Mouse (Mus musculus) embryonic facial prominence, embryonic 11.5 days (tissue): ENCODE data around the gene Il1r1. TPM values are rescaled to one million over a fixed set of nuclear protein-coding genes. Genes with fewer than 3 reads are reported as not detected.

Experiments used
- ATAC-seq: fragments of 200-750 bp; cut with Nextera tagmentation; replicated peaks from 2 replicates; pipeline ENCODE4 v1.8.0; 2017; ENCODE audit warnings: low read depth; ENCODE audit not compliant: insufficient number of reproducible peaks, low FRiP score, low TSS enrichment
- DNase-seq: peaks from one replicate; pipeline ENCODE4 v3.0.0-alpha.2; 2015; ENCODE audit warnings: low spot score
- H3K27ac ChIP-seq: fragments of 300-500 bp; sonication (generic); replicated peaks from 2 replicates; pipeline ENCODE4 v1.5.1; 2014; ENCODE audit warnings: mild to moderate bottlenecking, low read depth, low read length, control low read depth
- H3K27me3 ChIP-seq: fragments of 300-500 bp; sonication (generic); 2 replicates; pipeline ENCODE4 v1.6.1; 2014; ENCODE audit warnings: mild to moderate bottlenecking, low read length, moderate library complexity, mixed read lengths; ENCODE audit not compliant: control insufficient read depth, insufficient read depth
- H3K36me3 ChIP-seq: fragments of 300-500 bp; sonication (generic); replicated peaks from 2 replicates; pipeline ENCODE4 v1.6.1; 2014; ENCODE audit warnings: low read depth, mild to moderate bottlenecking, low read length, moderate library complexity, mixed read lengths; ENCODE audit not compliant: control insufficient read depth, insufficient read depth
- H3K4me1 ChIP-seq: fragments of 300-500 bp; sonication (generic); 2 replicates; pipeline ENCODE4 v1.6.1; 2014; ENCODE audit warnings: low read length, mixed read lengths; ENCODE audit not compliant: control insufficient read depth, insufficient read depth
- H3K4me2 ChIP-seq: fragments of 300-500 bp; sonication (generic); 2 replicates; pipeline ENCODE4 v1.6.1; 2014; ENCODE audit warnings: low read depth, mild to moderate bottlenecking, control low read depth, low read length, moderate library complexity
- H3K4me3 ChIP-seq: fragments of 300-500 bp; sonication (generic); 2 replicates; pipeline ENCODE4 v1.5.1; 2014; ENCODE audit warnings: low read depth, low read length, control low read depth
- H3K9ac ChIP-seq: fragments of 300-500 bp; sonication (generic); replicated peaks from 2 replicates; pipeline ENCODE4 v1.6.1; 2014; ENCODE audit warnings: mild to moderate bottlenecking, control low read depth, low read length
- H3K9me3 ChIP-seq: fragments of 300-500 bp; sonication (generic); replicated peaks from 2 replicates; pipeline ENCODE4 v1.6.1; 2016; ENCODE audit warnings: mild to moderate bottlenecking, low read length, inconsistent platforms, mixed read lengths; ENCODE audit not compliant: control insufficient read depth
- WGBS: fragments of 180-500 bp; shearing (Covaris S2); extraction: QIAGEN DNeasy Blood & Tissue Kit; methylation state at CpG from one replicate; pipeline ENCODE4 v1.1.7; 2014; 5-methylcytosine and 5-hydroxymethylcytosine counted together
- polyA plus RNA-seq: library from polyadenylated mRNA; unstranded; fragments of >200 nt; fragmentation: Nextera tagmentation; extraction: Ambion mirVana; gene quantifications from 2 replicates; pipeline ENCODE4 v1.2.1, GENCODE M21; 2014

Il1r1 gene
- polyA plus RNA-seq, 1 experiment from 2014 or later: 1.00 TPM

GRCm38 (mm10) chr1:40311625-40312024, 86.7 kb downstream of the Il1r1 start:
- DNase-seq: no peak
- no peak overlapping the region for H3K4me3 ChIP-seq
- no peak overlapping the region for H3K4me2 ChIP-seq
- no peak overlapping the region for H3K9ac ChIP-seq
- no peaks in the 10 kb centered on the region for H3K36me3 ChIP-seq
- WGBS: 79% methylated on average over 2 of the region's 2 CpGs
- no peaks in the 10 kb centered on the region for H3K27me3 ChIP-seq
- H3K9me3 ChIP-seq: no peaks in the 10 kb centered on the region
- H3K27ac ChIP-seq: no peak overlapping the region
- ATAC-seq: no peak
- H3K4me1 ChIP-seq: no peaks in the 10 kb centered on the region

GRCm38 (mm10) chr1:40314016-40314415, 89.1 kb downstream of the Il1r1 start:
- Histone ChIP-seq H3K4me1 (no peaks in the 10 kb centered on the region), H3K27ac (no peak overlapping the region), H3K9me3 (no peaks in the 10 kb centered on the region), H3K27me3 (no peaks in the 10 kb centered on the region), H3K4me2 (no peak overlapping the region), H3K9ac (no peak overlapping the region), H3K36me3 (no peaks in the 10 kb centered on the region), H3K4me3 (no peak overlapping the region)
- DNase-seq (no peak), ATAC-seq (no peak)
- WGBS: 72% methylated on average over 12 of the region's 12 CpGs

GRCm38 (mm10) chr1:40317657-40318056, 92.8 kb downstream of the Il1r1 start:
- H3K4me3 ChIP-seq: no peak overlapping the region
- no peak for DNase-seq
- H3K9me3 ChIP-seq: no peaks in the 10 kb centered on the region
- no peaks in the 10 kb centered on the region for H3K36me3 ChIP-seq
- no peak for ATAC-seq
- no peaks in the 10 kb centered on the region for H3K27me3 ChIP-seq
- H3K9ac ChIP-seq: no peak overlapping the region
- no peak overlapping the region for H3K4me2 ChIP-seq
- no peaks in the 10 kb centered on the region for H3K4me1 ChIP-seq
- no peak overlapping the region for H3K27ac ChIP-seq
- 80% methylated on average over 8 of the region's 8 CpGs for WGBS

GRCm38 (mm10) chr1:40321824-40322223, 96.9 kb downstream of the Il1r1 start:
- Histone ChIP-seq H3K36me3 (no peaks in the 10 kb centered on the region), H3K4me1 (no peaks in the 10 kb centered on the region), H3K9ac (no peak overlapping the region), H3K27me3 (peaks cover 9% of the 10 kb centered on the region), H3K4me3 (no peak overlapping the region), H3K27ac (no peak overlapping the region), H3K9me3 (no peaks in the 10 kb centered on the region), H3K4me2 (no peak overlapping the region)
- 80% methylated on average over 6 of the region's 6 CpGs for WGBS
- ATAC-seq: no peak
- DNase-seq: no peak

- no peak for ATAC-seq
These were observed 97.7 kb downstream of the Il1r1 start for GRCm38 (mm10) chr1:40322543-40322942.

GRCm38 (mm10) chr1:40324457-40324856, 99.6 kb downstream of the Il1r1 start, which contains the start of gene Il1rl2:
Gene Il1rl2, plus strand, starts transcription at chr1:40324610.
- Histone ChIP-seq H3K36me3 (no peaks in the 10 kb centered on the region), H3K27me3 (peaks cover 9% of the 10 kb centered on the region), H3K27ac (no peak within 1 kb of the TSS), H3K4me1 (no peaks in the 10 kb centered on the region), H3K4me2 (peak within 1 kb of the TSS; percentile 75), H3K9ac (peak within 1 kb of the TSS; percentile 43), H3K9me3 (no peaks in the 10 kb centered on the region), H3K4me3 (peak within 1 kb of the TSS; percentile 39)
- ATAC-seq (no peak), DNase-seq (peak; percentile 67)
- WGBS: 27% methylated on average over 6 of the region's 6 CpGs

More at GRCm38 (mm10) chr1:40322543-40322942, 97.7 kb downstream of the Il1r1 start:
- H3K4me3 ChIP-seq: no peak overlapping the region
- H3K36me3 ChIP-seq: no peaks in the 10 kb centered on the region
- H3K9ac ChIP-seq: no peak overlapping the region
- DNase-seq: no peak
- H3K4me2 ChIP-seq: no peak overlapping the region
- no peak overlapping the region for H3K27ac ChIP-seq
- H3K27me3 ChIP-seq: peaks cover 9% of the 10 kb centered on the region
- no peaks in the 10 kb centered on the region for H3K9me3 ChIP-seq
- no peaks in the 10 kb centered on the region for H3K4me1 ChIP-seq
- 92% methylated on average over 3 of the region's 3 CpGs for WGBS

- H3K9me3 ChIP-seq: no peaks in the 10 kb centered on the region
- H3K4me3 ChIP-seq: peak overlapping the region; percentile 39
- ATAC-seq (no peak), DNase-seq (peak; percentile 45)
- no peak overlapping the region for H3K27ac ChIP-seq
- no peaks in the 10 kb centered on the region for H3K4me1 ChIP-seq
- no peaks in the 10 kb centered on the region for H3K36me3 ChIP-seq
- peaks cover 9% of the 10 kb centered on the region for H3K27me3 ChIP-seq
- peak overlapping the region; percentile 43 for H3K9ac ChIP-seq
- WGBS: 4% methylated on average over 22 of the region's 22 CpGs
- peak overlapping the region; percentile 75 for H3K4me2 ChIP-seq
These were observed 100.2 kb downstream of the Il1r1 start for GRCm38 (mm10) chr1:40324955-40325702.

- Histone ChIP-seq H3K27ac (no peak overlapping the region), H3K9me3 (no peaks in the 10 kb centered on the region), H3K4me1 (no peaks in the 10 kb centered on the region), H3K27me3 (peaks cover 9% of the 10 kb centered on the region), H3K9ac (peak overlapping the region; percentile 43), H3K36me3 (no peaks in the 10 kb centered on the region), H3K4me3 (peak overlapping the region; percentile 39), H3K4me2 (peak overlapping the region; percentile 75)
- DNase-seq (peak; percentile 30), ATAC-seq (peak; percentile 52; the same call in 1 of the 2 replicates)
- WGBS: 2% methylated on average over 29 of the region's 29 CpGs
These were observed 100.9 kb downstream of the Il1r1 start for GRCm38 (mm10) chr1:40325711-40326327.
